Mouse (Mus musculus) Patski (cell line): ENCODE data around the gene Incenp. TPM values are rescaled to one million over a fixed set of nuclear protein-coding genes. Genes with fewer than 3 reads are reported as not detected.
"Not testable (repeated sequence)": the region's sequence is repeated elsewhere in the genome, so short reads cannot be mapped to it uniquely, and the experiment has no call there.

Experiments
- ATAC-seq: fragments of 100-300 bp; one replicate; pipeline ENCODE4 v1.8.0; 2021
- CTCF ChIA-PET: fragments of 350-600 bp; sonication (Branson Sonifier 250); formaldehyde crosslinking; loops from one replicate; lab custom pipeline; 2022; ENCODE audit warnings: inconsistent platforms; lab: Charles Lee
- POLR2A ChIA-PET: fragments of 350-600 bp; sonication (Branson Sonifier 250); formaldehyde crosslinking; loops from one replicate; lab custom pipeline; 2022; ENCODE audit warnings: antibody characterized with exemption, inconsistent platforms; lab: Charles Lee
- DNase-seq: peaks from one replicate; pipeline ENCODE4 v3.0.0-alpha.2; 2011; ENCODE audit warnings: low read depth, low spot score
- H3K27me3 ChIP-seq: fragments of 371-371 bp; one replicate; pipeline ENCODE4 v1.5.1; 2021
- CTCF ChIP-seq: fragments of 100-300 bp; IDR thresholded peaks from one replicate; pipeline ENCODE4 v1.5.1; 2021
- in situ Hi-C: fragments of 300-500 bp; cut with MboI; formaldehyde crosslinking; loops from 3 replicates; pipeline ENCODE4 v1.11.1; 2018; ENCODE audit warnings: low pct_unique_long_range_greater_than_20kb, mixed read lengths
- polyA plus RNA-seq: library from polyadenylated mRNA; unstranded; gene quantifications from one replicate; pipeline ENCODE4 v1.2.3, GENCODE M21; 2021

Gene Incenp
- polyA plus RNA-seq, 1 experiment from 2014 or later, result 72.8 TPM

GRCm38 (mm10) chr19:9920835-9921784, 21.8 kb upstream of the Incenp start:
- POLR2A ChIA-PET, result interaction anchor here (0.7 to 1.6 kb wide), 5 partner anchors 61 to 93 kb away, joined by 3 to 8 read pairs (median 3); no protein-coding TSS in a partner anchor
- TF ChIP-seq CTCF, result peak; percentile 76
- DNase-seq (no peak), ATAC-seq (peak; percentile 44)
- in situ Hi-C loops, result no loop called here
- CTCF ChIA-PET, result interaction anchor here (0.8 to 3.7 kb wide), 15 partner anchors 9 to 278 kb away, joined by 3 to 76 read pairs (median 6); partner anchors contain the start of gene Fth1
- H3K27me3 ChIP-seq, result no peaks in the 10 kb centered on the region

- no peak for DNase-seq
- no peak for TF ChIP-seq CTCF
- in situ Hi-C loops, result loop anchor here (5.0 kb wide), 2 partner anchors 74 to 284 kb away; partner anchors contain the start of genes Fen1 and Tmem258
- CTCF ChIA-PET, result interaction anchor here (0.8 to 1.3 kb wide), 4 partner anchors 66 to 75 kb away, joined by 3 to 6 read pairs (median 4); no protein-coding TSS in a partner anchor
- H3K27me3 ChIP-seq, result no peaks in the 10 kb centered on the region
- POLR2A ChIA-PET, result interaction anchor here (0.7 to 1.4 kb wide), 3 partner anchors 9 to 65 kb away, joined by 3 to 4 read pairs (median 3); no protein-coding TSS in a partner anchor
- no peak for ATAC-seq
Measured at GRCm38 (mm10) chr19:9918176-9918861, 19.0 kb upstream of the Incenp start.

- no peaks in the 10 kb centered on the region for H3K27me3 ChIP-seq
- in situ Hi-C loops, result loop anchor here (5.0 kb wide), 2 partner anchors 75 to 285 kb away; partner anchors contain the start of genes Fen1 and Tmem258
- no peak for ATAC-seq
- ChIA-PET POLR2A (interaction anchor here (0.7 to 1.4 kb wide), 3 partner anchors 10 to 65 kb away, joined by 3 to 4 read pairs (median 3); no protein-coding TSS in a partner anchor), CTCF (interaction anchor here (0.8 to 1.3 kb wide), 4 partner anchors 67 to 75 kb away, joined by 3 to 6 read pairs (median 4); no protein-coding TSS in a partner anchor)
- DNase-seq, result no peak
- TF ChIP-seq CTCF, result no peak
Measured at GRCm38 (mm10) chr19:9917727-9918126, 18.4 kb upstream of the Incenp start.

- no peaks in the 10 kb centered on the region for H3K27me3 ChIP-seq
- DNase-seq (no peak), ATAC-seq (no peak)
- ChIA-PET POLR2A (no interaction called here), CTCF (interaction anchor here (0.9 to 6.4 kb wide), 4 partner anchors 24 to 110 kb away, joined by 3 to 125 read pairs (median 4); no protein-coding TSS in a partner anchor)
- TF ChIP-seq CTCF, result peak; percentile 76
- in situ Hi-C loops, result loop anchor here (5.0 kb wide), 2 partner anchors 76 to 286 kb away; partner anchors contain the start of genes Fen1 and Tmem258
Measured at GRCm38 (mm10) chr19:9915935-9916334, 16.6 kb upstream of the Incenp start.

- in situ Hi-C loops, result no loop called here
- no peaks in the 10 kb centered on the region for H3K27me3 ChIP-seq
- ChIA-PET POLR2A (interaction anchor here (0.6 kb wide), 1 partner anchor 28 kb away, joined by 5 read pairs; no protein-coding TSS in a partner anchor), CTCF (interaction anchor here (0.6 to 6.4 kb wide), 5 partner anchors 22 to 120 kb away, joined by 3 to 125 read pairs (median 3); no protein-coding TSS in a partner anchor)
- TF ChIP-seq CTCF, result no peak
- ATAC-seq (no peak), DNase-seq (no peak)
Measured at GRCm38 (mm10) chr19:9914346-9914745, 15.0 kb upstream of the Incenp start.

- no peak for TF ChIP-seq CTCF
- no peaks in the 10 kb centered on the region for H3K27me3 ChIP-seq
- CTCF ChIA-PET, result interaction anchor here (1.3 to 6.4 kb wide), 2 partner anchors 72 to 77 kb away, joined by 3 to 125 read pairs; no protein-coding TSS in a partner anchor
- POLR2A ChIA-PET, result no interaction called here
- DNase-seq, result no peak
- ATAC-seq, result no peak
- in situ Hi-C loops, result no loop called here
Measured at GRCm38 (mm10) chr19:9913784-9914183, 14.4 kb upstream of the Incenp start.

- in situ Hi-C loops, result no loop called here
- POLR2A ChIA-PET, result interaction anchor here (0.6 to 0.8 kb wide), 2 partner anchors 12 kb away, joined by 3 to 4 read pairs; partner anchors contain the start of gene Incenp
- H3K27me3 ChIP-seq, result no peaks in the 10 kb centered on the region
- ATAC-seq (peak; percentile 31), DNase-seq (no peak)
- CTCF ChIA-PET, result interaction anchor here (0.7 to 6.4 kb wide), 14 partner anchors 10 to 123 kb away, joined by 3 to 125 read pairs (median 6); partner anchors contain the start of gene Fth1
- TF ChIP-seq CTCF, result peak; percentile 86
Measured at GRCm38 (mm10) chr19:9911314-9911754, 12.0 kb upstream of the Incenp start.

DNA sequence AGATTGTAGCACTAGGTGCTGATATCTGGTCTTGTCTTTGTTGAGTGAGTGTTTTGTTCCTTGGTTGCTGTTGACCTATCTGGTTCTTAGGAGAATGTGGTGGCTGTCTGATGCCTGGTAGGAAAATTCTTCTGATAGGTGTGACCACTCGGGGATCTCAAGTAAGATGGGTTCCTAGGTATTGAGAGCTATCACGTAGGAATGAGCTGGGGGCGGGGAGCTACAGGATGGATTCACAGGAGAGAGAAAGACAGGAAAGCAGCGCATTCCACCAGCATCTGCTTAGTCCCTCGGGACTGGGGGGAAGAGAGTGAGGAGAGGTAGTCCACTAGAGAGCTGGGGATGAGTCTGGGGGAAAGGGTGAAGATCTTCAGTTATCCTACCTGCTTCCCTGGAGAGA, 10.0 kb upstream of the Incenp start:
- POLR2A ChIA-PET, result interaction anchor here (0.6 to 0.7 kb wide), 4 partner anchors 75 to 110 kb away, joined by 3 to 5 read pairs (median 4); no protein-coding TSS in a partner anchor
- TF ChIP-seq CTCF, result no peak
- ATAC-seq (no peak), DNase-seq (no peak)
- in situ Hi-C loops, result no loop called here
- H3K27me3 ChIP-seq, result no peaks in the 10 kb centered on the region
- CTCF ChIA-PET, result interaction anchor here (0.8 to 2.1 kb wide), 4 partner anchors 8 to 125 kb away, joined by 3 to 15 read pairs (median 4); partner anchors contain the start of gene Incenp

DNA sequence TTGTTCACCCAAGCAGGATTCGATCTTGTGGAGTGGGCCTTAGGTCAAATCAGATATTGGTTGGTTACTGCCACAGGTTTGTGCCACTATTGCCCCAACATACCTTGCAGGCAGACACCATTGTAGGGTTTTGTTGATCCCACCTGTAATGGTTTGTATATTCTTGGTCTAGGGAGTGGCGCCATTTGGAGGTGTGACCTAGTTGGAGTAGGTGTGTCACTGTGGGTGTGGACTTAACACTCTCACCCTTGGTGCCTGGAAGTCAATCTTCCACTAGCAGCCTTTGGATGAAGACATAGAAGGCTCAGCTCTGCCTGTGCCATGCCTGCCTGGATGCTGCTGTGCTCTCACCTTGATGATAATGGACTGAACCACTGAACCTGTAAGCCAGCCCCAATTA, 1.3 kb upstream of the Incenp start:
- H3K27me3 ChIP-seq, in situ Hi-C loops, DNase-seq, POLR2A ChIA-PET, ATAC-seq: not testable (repeated sequence)
- CTCF ChIA-PET, result interaction anchor here (0.9 to 2.9 kb wide), 2 partner anchors 9 to 11 kb away, joined by 3 to 27 read pairs; no protein-coding TSS in a partner anchor
